Mouse (Mus musculus): Measurements from ENCODE around the gene Tbxas1.

Gene Tbxas1

GRCm38 (mm10) chr6:38875258-38876070, at the start of gene Tbxas1:
Gene Tbxas1 (plus strand): TSS chr6:38875404.
- peak; percentile 36 to 65 for DNase-seq (ENCODE audit: low spot score in 2 of 2)

GRCm38 (mm10) chr6:38825886-38826285, 49.3 kb upstream of the Tbxas1 start:
- no peak for DNase-seq (ENCODE audit: low spot score in 2 of 2)

- no peak for DNase-seq (ENCODE audit: low spot score in 2 of 2)
Observed at GRCm38 (mm10) chr6:38826857-38827256, 48.3 kb upstream of the Tbxas1 start.

GRCm38 (mm10) chr6:38827435-38827834, 47.8 kb upstream of the Tbxas1 start:
- DNase-seq (ENCODE audit: low spot score in 2 of 2), result no peak

- no peak for DNase-seq (ENCODE audit: low spot score in 2 of 2)
Observed at GRCm38 (mm10) chr6:38828211-38828610, 47.0 kb upstream of the Tbxas1 start.

- DNase-seq (ENCODE audit: low spot score in 2 of 2), result no peak
Observed at GRCm38 (mm10) chr6:38829452-38829851, 45.8 kb upstream of the Tbxas1 start.

GRCm38 (mm10) chr6:38833721-38834120, 41.5 kb upstream of the Tbxas1 start:
- DNase-seq (ENCODE audit: low spot score in 2 of 2), result no peak

- DNase-seq (ENCODE audit: low spot score in 2 of 2), result no peak
Observed at GRCm38 (mm10) chr6:38834727-38835126, 40.5 kb upstream of the Tbxas1 start.

- no peak for DNase-seq (ENCODE audit: low spot score in 2 of 2)
Observed at GRCm38 (mm10) chr6:38835217-38835616, 40.0 kb upstream of the Tbxas1 start.

- no peak for DNase-seq (ENCODE audit: low spot score in 2 of 2)
Observed at GRCm38 (mm10) chr6:38838061-38838460, 37.1 kb upstream of the Tbxas1 start.

GRCm38 (mm10) chr6:38839891-38840290, 35.3 kb upstream of the Tbxas1 start:
- no peak for DNase-seq (ENCODE audit: low spot score in 2 of 2)

- DNase-seq (ENCODE audit: low spot score in 2 of 2), result no peak
Observed at GRCm38 (mm10) chr6:38840380-38840779, 34.8 kb upstream of the Tbxas1 start.

GRCm38 (mm10) chr6:38840780-38841179, 34.4 kb upstream of the Tbxas1 start:
- DNase-seq (ENCODE audit: low spot score in 2 of 2), result no peak

GRCm38 (mm10) chr6:38841551-38841950, 33.7 kb upstream of the Tbxas1 start:
- DNase-seq (ENCODE audit: low spot score in 2 of 2), result no peak

GRCm38 (mm10) chr6:38845117-38845516, 30.1 kb upstream of the Tbxas1 start:
- peak in 1 of 2 experiments; percentile 8 for DNase-seq (ENCODE audit: low spot score in 2 of 2)

GRCm38 (mm10) chr6:38845876-38846275, 29.3 kb upstream of the Tbxas1 start:
- DNase-seq (ENCODE audit: low spot score in 2 of 2), result peak in 1 of 2 experiments; percentile 7

GRCm38 (mm10) chr6:38846330-38847195, 28.6 kb upstream of the Tbxas1 start:
- DNase-seq (ENCODE audit: low spot score in 2 of 2), result peak in 1 of 2 experiments; percentile 12

- peak in 1 of 2 experiments; percentile 10 for DNase-seq (ENCODE audit: low spot score in 2 of 2)
Observed at GRCm38 (mm10) chr6:38847447-38847846, 27.8 kb upstream of the Tbxas1 start.

- DNase-seq (ENCODE audit: low spot score in 2 of 2), result no peak
Observed at GRCm38 (mm10) chr6:38847958-38848910, 27.0 kb upstream of the Tbxas1 start.

- DNase-seq (ENCODE audit: low spot score in 2 of 2), result peak in 1 of 2 experiments; percentile 5
Observed at GRCm38 (mm10) chr6:38850715-38851259, 24.4 kb upstream of the Tbxas1 start.

GRCm38 (mm10) chr6:38851740-38852139, 23.5 kb upstream of the Tbxas1 start:
- DNase-seq (ENCODE audit: low spot score in 2 of 2), result peak in 1 of 2 experiments; percentile 7
